Mouse (Mus musculus): ENCODE data around the gene Sypl. TPM values are rescaled to one million over a fixed set of nuclear protein-coding genes. Genes with fewer than 3 reads are reported as not detected.

The Sypl gene
- polyA plus RNA-seq, 1 experiment, result 0.20 TPM

- no peaks in the 10 kb centered on the region for H3K27me3 ChIP-seq (ENCODE audit: control insufficient read depth)
- no peaks in the 10 kb centered on the region for H3K4me1 ChIP-seq (ENCODE audit: control insufficient read depth)
- no peak overlapping the region for H3K4me3 ChIP-seq (replicated peaks)
- H3K36me3 ChIP-seq (ENCODE audit: control insufficient read depth), result no peaks in the 10 kb centered on the region
- H3K9me3 ChIP-seq (ENCODE audit: control insufficient read depth, low read length), result no peaks in the 10 kb centered on the region
- no peak for TF ChIP-seq TAL1 (IDR thresholded peaks at IDR 0.05; ENCODE audit: low read length)
- no peak for TF ChIP-seq GATA1 (IDR thresholded peaks at IDR 0.05; ENCODE audit: low read length)
Measured at GRCm38 (mm10) chr12:33018601-33019000, 64.9 kb downstream of the Sypl start.

GRCm38 (mm10) chr12:33020011-33020410 lies 66.3 kb downstream of the Sypl start:
- Histone ChIP-seq H3K4me3 (replicated peaks) (no peak overlapping the region), H3K27me3 (ENCODE audit: control insufficient read depth) (no peaks in the 10 kb centered on the region), H3K36me3 (ENCODE audit: control insufficient read depth) (no peaks in the 10 kb centered on the region), H3K9me3 (ENCODE audit: control insufficient read depth, low read length) (no peaks in the 10 kb centered on the region), H3K4me1 (ENCODE audit: control insufficient read depth) (no peaks in the 10 kb centered on the region)
- TF ChIP-seq TAL1 (IDR thresholded peaks at IDR 0.05; ENCODE audit: low read length) (no peak), GATA1 (IDR thresholded peaks at IDR 0.05; ENCODE audit: low read length) (no peak)

- H3K4me1 ChIP-seq (ENCODE audit: control insufficient read depth), result no peaks in the 10 kb centered on the region
Measured at GRCm38 (mm10) chr12:33021140-33021539, 67.4 kb downstream of the Sypl start.

DNA sequence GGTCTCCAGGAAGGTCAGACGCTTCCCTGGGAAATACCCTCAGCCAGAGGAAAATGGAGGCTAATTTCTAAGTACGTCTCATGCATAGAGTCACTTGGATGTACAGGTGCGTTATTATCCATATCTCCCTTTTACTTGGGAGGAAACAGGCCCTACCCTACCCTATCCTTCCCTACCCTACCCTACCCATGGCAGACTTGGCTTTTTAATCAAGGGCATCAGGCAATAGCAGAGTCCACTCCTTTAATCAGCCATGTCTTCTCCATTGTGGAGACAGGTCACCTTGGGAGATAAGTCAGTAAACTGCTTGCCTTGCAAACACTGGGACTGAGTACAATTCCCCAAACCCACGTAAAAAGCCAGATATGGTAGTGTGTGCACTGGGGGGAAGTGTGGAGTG lies 68.1 kb downstream of the Sypl start:
- H3K27me3 ChIP-seq (ENCODE audit: control insufficient read depth), result no peaks in the 10 kb centered on the region
- H3K36me3 ChIP-seq (ENCODE audit: control insufficient read depth), result no peaks in the 10 kb centered on the region
- no peaks in the 10 kb centered on the region for H3K9me3 ChIP-seq (ENCODE audit: control insufficient read depth, low read length)
- H3K4me3 ChIP-seq (replicated peaks), result no peak overlapping the region
- no peak for TF ChIP-seq TAL1 (IDR thresholded peaks at IDR 0.05; ENCODE audit: low read length)
- no peak for TF ChIP-seq GATA1 (IDR thresholded peaks at IDR 0.05; ENCODE audit: low read length)
- H3K4me1 ChIP-seq (ENCODE audit: control insufficient read depth), result no peaks in the 10 kb centered on the region

More at GRCm38 (mm10) chr12:33021140-33021539, 67.4 kb downstream of the Sypl start:
- TF ChIP-seq TAL1 (IDR thresholded peaks at IDR 0.05; ENCODE audit: low read length) (no peak), GATA1 (IDR thresholded peaks at IDR 0.05; ENCODE audit: low read length) (no peak)
- no peaks in the 10 kb centered on the region for H3K9me3 ChIP-seq (ENCODE audit: control insufficient read depth, low read length)
- H3K36me3 ChIP-seq (ENCODE audit: control insufficient read depth), result no peaks in the 10 kb centered on the region
- no peaks in the 10 kb centered on the region for H3K27me3 ChIP-seq (ENCODE audit: control insufficient read depth)
- H3K4me3 ChIP-seq (replicated peaks), result no peak overlapping the region

- Histone ChIP-seq H3K27me3 (ENCODE audit: control insufficient read depth) (no peaks in the 10 kb centered on the region), H3K9me3 (ENCODE audit: control insufficient read depth, low read length) (no peaks in the 10 kb centered on the region), H3K36me3 (ENCODE audit: control insufficient read depth) (no peaks in the 10 kb centered on the region), H3K4me3 (replicated peaks) (no peak overlapping the region), H3K4me1 (ENCODE audit: control insufficient read depth) (no peaks in the 10 kb centered on the region; the same call in 1 of the 2 replicates)
- TF ChIP-seq GATA1 (IDR thresholded peaks at IDR 0.05; ENCODE audit: low read length) (no peak), TAL1 (IDR thresholded peaks at IDR 0.05; ENCODE audit: low read length) (no peak)
Measured at GRCm38 (mm10) chr12:33024524-33024923, 70.8 kb downstream of the Sypl start.

DNA sequence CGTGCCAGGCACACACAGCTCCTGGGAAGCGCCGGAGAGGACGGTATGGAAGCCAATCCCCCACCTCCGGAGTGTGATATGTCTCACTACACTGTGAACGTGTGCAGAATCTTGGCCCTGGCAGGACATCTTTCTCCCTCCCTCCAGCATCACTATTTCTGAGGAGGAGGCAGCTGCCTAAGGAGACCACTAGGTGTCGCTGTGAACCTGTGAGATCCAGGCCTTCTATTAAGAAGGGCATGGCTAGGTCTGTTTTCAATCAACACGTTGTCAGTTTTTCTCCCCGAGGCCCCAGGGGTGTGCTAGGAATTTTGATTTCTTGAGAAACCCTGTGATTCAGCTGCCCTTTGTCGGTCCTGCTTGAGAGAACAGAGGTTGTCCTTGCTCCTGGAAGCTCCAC lies 73.4 kb downstream of the Sypl start:
- H3K36me3 ChIP-seq (ENCODE audit: control insufficient read depth), result no peaks in the 10 kb centered on the region
- TF ChIP-seq GATA1 (IDR thresholded peaks at IDR 0.05; ENCODE audit: low read length), result no peak
- TF ChIP-seq TAL1 (IDR thresholded peaks at IDR 0.05; ENCODE audit: low read length), result no peak
- H3K4me1 ChIP-seq (ENCODE audit: control insufficient read depth), result no peaks in the 10 kb centered on the region; the same call in 1 of the 2 replicates
- H3K27me3 ChIP-seq (ENCODE audit: control insufficient read depth), result no peaks in the 10 kb centered on the region
- H3K4me3 ChIP-seq (replicated peaks), result no peak overlapping the region
- H3K9me3 ChIP-seq (ENCODE audit: control insufficient read depth, low read length), result no peaks in the 10 kb centered on the region

DNA sequence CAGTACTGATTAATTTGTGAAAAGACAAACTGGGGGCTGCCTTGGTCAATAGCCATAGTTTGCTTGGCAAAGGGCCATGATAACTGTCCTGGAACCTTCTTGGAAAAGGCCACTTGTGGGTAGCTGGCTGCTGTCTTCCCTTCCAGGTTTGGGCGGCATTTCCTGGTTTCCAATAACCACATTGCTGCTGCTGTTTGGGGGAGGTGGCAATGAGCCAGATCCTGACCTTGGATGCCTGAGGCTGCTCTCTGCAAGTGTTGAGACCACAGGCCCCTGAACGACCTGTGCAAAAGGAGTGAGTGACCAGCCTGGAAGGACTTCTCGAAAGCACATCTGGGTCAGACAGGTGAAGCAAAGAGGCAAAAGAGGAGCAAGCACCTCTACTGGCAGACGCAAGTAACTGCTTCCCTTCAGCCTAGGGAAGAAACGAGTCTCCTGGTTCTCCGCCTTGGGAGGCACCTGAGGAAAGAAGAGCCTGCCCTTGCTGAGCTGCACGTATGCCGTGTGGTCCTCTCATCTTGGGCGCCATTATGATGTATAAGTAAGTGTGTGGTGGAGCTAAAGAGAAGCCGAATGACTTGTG lies 74.5 kb downstream of the Sypl start:
- H3K4me3 ChIP-seq (replicated peaks), result no peak overlapping the region
- H3K27me3 ChIP-seq (ENCODE audit: control insufficient read depth), result no peaks in the 10 kb centered on the region
- TF ChIP-seq GATA1 (IDR thresholded peaks at IDR 0.05; ENCODE audit: low read length) (no peak), TAL1 (IDR thresholded peaks at IDR 0.05; ENCODE audit: low read length) (no peak)
- no peaks in the 10 kb centered on the region for H3K36me3 ChIP-seq (ENCODE audit: control insufficient read depth)
- H3K9me3 ChIP-seq (ENCODE audit: control insufficient read depth, low read length), result no peaks in the 10 kb centered on the region
- H3K4me1 ChIP-seq (ENCODE audit: control insufficient read depth), result no peaks in the 10 kb centered on the region; the same call in 1 of the 2 replicates

- Histone ChIP-seq H3K4me3 (replicated peaks) (no peak overlapping the region), H3K27me3 (ENCODE audit: control insufficient read depth) (no peaks in the 10 kb centered on the region), H3K36me3 (ENCODE audit: control insufficient read depth) (no peaks in the 10 kb centered on the region), H3K4me1 (ENCODE audit: control insufficient read depth) (no peaks in the 10 kb centered on the region; the same call in 1 of the 2 replicates), H3K9me3 (ENCODE audit: control insufficient read depth, low read length) (no peaks in the 10 kb centered on the region)
- TF ChIP-seq TAL1 (IDR thresholded peaks at IDR 0.05; ENCODE audit: low read length) (no peak), GATA1 (IDR thresholded peaks at IDR 0.05; ENCODE audit: low read length) (no peak)
Measured at GRCm38 (mm10) chr12:33028708-33029107, 75.0 kb downstream of the Sypl start.

Other genes with a start within 250 kb of the Sypl start
- gene Nampt, start 134.3 kb upstream of the Sypl start, polyA plus RNA-seq (2012), result 0.09 and 0.17 TPM in 2 replicates
- not detected in 2 replicates for gene Cdhr3, start 139.0 kb downstream of the Sypl start, polyA plus RNA-seq (2012)
- gene Atxn7l1, start 193.8 kb downstream of the Sypl start, polyA plus RNA-seq (2012), result 3.9 and 4.5 TPM in 2 replicates

All from erythroblast, embryonic 14.5 days (primary cell).